Comparison of ENCODE assay signal across 8 mouse cellular contexts in the genomic region with DNA sequence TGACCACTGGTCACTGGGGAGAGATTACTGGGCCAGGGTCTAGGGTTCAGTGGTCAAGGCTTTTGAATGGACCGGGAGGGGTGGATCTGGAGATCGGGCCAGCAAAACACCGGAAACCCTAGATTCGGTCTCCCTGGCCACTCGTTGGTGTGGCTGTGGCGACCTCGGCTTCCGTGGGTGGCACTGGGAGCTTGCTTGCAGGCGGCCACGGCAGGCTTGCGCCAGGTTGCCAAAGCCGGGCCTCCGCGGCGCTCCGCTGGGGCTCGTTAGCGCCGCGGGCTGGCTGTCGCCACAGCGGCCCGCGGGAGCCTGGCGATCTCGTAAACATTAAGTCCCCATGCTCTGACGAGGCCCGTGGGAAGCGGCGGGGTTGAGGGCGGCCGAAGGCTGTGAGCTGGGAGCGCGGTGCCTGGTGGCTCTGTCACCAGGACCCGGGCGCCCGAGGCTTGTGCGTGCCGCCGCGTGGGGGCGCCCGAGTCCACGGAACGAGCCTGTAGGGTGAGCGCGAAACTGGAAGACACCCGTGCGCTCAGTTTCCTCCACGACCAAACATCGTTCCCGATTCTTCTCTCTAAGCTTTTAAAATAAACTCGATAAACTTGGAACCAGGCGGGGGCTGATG. TPM values are rescaled to one million over a fixed set of nuclear protein-coding genes. Genes with fewer than 3 reads are reported as not detected.
DNase-seq lines count a peak whose midpoint lies in the region; ATAC-seq and TF ChIP-seq lines count a peak whose summit lies in the region.

No protein-coding gene starts in this region.

- peaks cover 4% of the 10 kb centered on the region; the same call in 1 of the 2 replicates for H3K4me1 ChIP-seq in cerebellum, adult 2 months (ENCODE audit: control insufficient read depth, insufficient read depth, low read length)
- no peaks in the 10 kb centered on the region for H3K4me1 ChIP-seq in forebrain, postnatal 0 days (ENCODE audit: insufficient read depth)
- H3K4me1 ChIP-seq in lung, adult 2 months (ENCODE audit: control insufficient read depth, insufficient read depth, low read length) = no peaks in the 10 kb centered on the region

- TF ChIP-seq CTCF in cerebellum, adult 2 months (IDR thresholded peaks at IDR 0.05; ENCODE audit: borderline replicate concordance, insufficient read depth, low read depth, low read length) = peak; percentile 81
- TF ChIP-seq CTCF in forebrain, postnatal 0 days (IDR thresholded peaks at IDR 0.05; ENCODE audit: low read depth) = peak; percentile 91
- TF ChIP-seq CTCF in layer of hippocampus, adult 2 months (conservative IDR thresholded peaks at IDR 0.05) = peak; percentile 97
- TF ChIP-seq CTCF in lung, adult 2 months (IDR thresholded peaks at IDR 0.05; ENCODE audit: insufficient read depth, low read length) = peak; percentile 54

- H3K36me3 ChIP-seq in forebrain, postnatal 0 days (ENCODE audit: insufficient read depth) = no peaks in the 10 kb centered on the region

- peak overlapping the region; percentile 95 for H3K4me2 ChIP-seq in forebrain, postnatal 0 days (ENCODE audit: low read depth)

- TF ChIP-seq POLR2A in cerebellum, adult 2 months (IDR thresholded peaks at IDR 0.05; ENCODE audit: borderline replicate concordance, insufficient read depth, low read length) = no peak
- TF ChIP-seq POLR2A in lung, adult 2 months (IDR thresholded peaks at IDR 0.05; ENCODE audit: borderline replicate concordance, extremely low read depth, low read depth, low read length) = no peak

- ATAC-seq in forebrain, postnatal 0 days = peak; percentile 98
- peak; percentile 60 for ATAC-seq in neutrophil, adult 5-6 weeks (ENCODE audit: extremely low read depth, insufficient number of reproducible peaks, low FRiP score, poor library complexity, severe bottlenecking)

- no peaks in the 10 kb centered on the region for H3K27me3 ChIP-seq in cerebellum, adult 2 months (ENCODE audit: control insufficient read depth, insufficient read depth, low read length)
- no peaks in the 10 kb centered on the region; the same call in 1 of the 2 replicates for H3K27me3 ChIP-seq in forebrain, postnatal 0 days (ENCODE audit: insufficient read depth, low read length)

- DNase-seq in MEL-GATA-1-ER (ENCODE audit: extremely low read depth, low read depth) = peak; percentile 26
- peak; percentile 80 to 87 for DNase-seq in cerebellum, adult 2 months
- peak; percentile 94 for DNase-seq in forebrain, postnatal 0 days
- peak; percentile 92 for DNase-seq in heart, postnatal 4 days
- peak; percentile 77 to 92 for DNase-seq in layer of hippocampus, adult 2 months (ENCODE audit: low spot score in 2 of 2)
- DNase-seq in lung, adult 2 months = peak; percentile 84
- DNase-seq in testis, postnatal 14 days (ENCODE audit: low spot score) = peak; percentile 66

- H3K27ac ChIP-seq in cerebellum, adult 2 months (ENCODE audit: insufficient read depth, low read length) = no peak overlapping the region
- H3K27ac ChIP-seq in forebrain, postnatal 0 days (ENCODE audit: low read depth, low read length) = no peak overlapping the region
- H3K27ac ChIP-seq in layer of hippocampus, adult 2 months = peak overlapping the region; percentile 60; the same call in 1 of the 2 replicates

- peak overlapping the region; percentile 38 for H3K4me3 ChIP-seq in cerebellum, adult 2 months (replicated peaks; ENCODE audit: insufficient read depth, low read depth, low read length)
- peak overlapping the region; percentile 54 for H3K4me3 ChIP-seq in forebrain, postnatal 0 days (ENCODE audit: low read depth, low read length)
- H3K4me3 ChIP-seq in layer of hippocampus, adult 2 months = peak overlapping the region; percentile 67
- no peak overlapping the region for H3K4me3 ChIP-seq in lung, adult 2 months (replicated peaks; ENCODE audit: extremely low read depth, low read depth, low read length)

- 1% methylated on average over 54 of the region's 54 CpGs for WGBS in cerebellum, adult 2 months
- 4% methylated on average over 54 of the region's 54 CpGs for WGBS in forebrain, postnatal 0 days
- under 1% methylated on average over 54 of the region's 54 CpGs for WGBS in lung, adult 2 months

- H3K9me3 ChIP-seq in forebrain, postnatal 0 days (ENCODE audit: low read length) = no peaks in the 10 kb centered on the region

- H3K9ac ChIP-seq in forebrain, postnatal 0 days = peak overlapping the region; percentile 81

RNA-seq across cellular contexts. Expression of a gene that starts 13.6 kb away (rescaled TPM):
- not detected in 2 replicates for polyA plus RNA-seq in cerebellum, adult 2 months (2012; rRNA removed)
- 0.24 TPM in 1 of 2 replicates, not detected in the other for total RNA-seq in forebrain, postnatal 0 days (2014; rRNA removed)
- 0.05 and 0.08 TPM in 2 replicates for polyA plus RNA-seq in forebrain, postnatal 0 days (2015; fragmentation: Nextera tagmentation; extraction: Ambion mirVana)
- total RNA-seq in heart, postnatal 4 days (2021) = not detected
- total RNA-seq in layer of hippocampus, adult 2 months (2021) = not detected
- polyA plus RNA-seq in lung, adult 2 months (2012; rRNA removed) = not detected in 2 replicates
- not detected in 2 replicates for total RNA-seq in neutrophil, adult 5-6 weeks (2017)

RNA-seq across cellular contexts. Expression of a gene that starts 21.6 kb away (rescaled TPM):
- polyA plus RNA-seq in cerebellum, adult 2 months (2012; rRNA removed) = not detected in 2 replicates
- total RNA-seq in forebrain, postnatal 0 days (2014; rRNA removed) = not detected in 2 replicates
- polyA plus RNA-seq in forebrain, postnatal 0 days (2015; fragmentation: Nextera tagmentation; extraction: Ambion mirVana) = not detected in 2 replicates
- total RNA-seq in heart, postnatal 4 days (2021) = not detected
- not detected for total RNA-seq in layer of hippocampus, adult 2 months (2021)
- not detected in 2 replicates for polyA plus RNA-seq in lung, adult 2 months (2012; rRNA removed)
- not detected in 2 replicates for total RNA-seq in neutrophil, adult 5-6 weeks (2017)

RNA-seq across cellular contexts. Expression of a gene that starts 24.8 kb away (rescaled TPM):
- polyA plus RNA-seq in cerebellum, adult 2 months (2012; rRNA removed) = not detected in 2 replicates
- total RNA-seq in forebrain, postnatal 0 days (2014; rRNA removed) = not detected in 2 replicates
- 0.04 and 0.05 TPM in 2 replicates for polyA plus RNA-seq in forebrain, postnatal 0 days (2015; fragmentation: Nextera tagmentation; extraction: Ambion mirVana)
- not detected for total RNA-seq in heart, postnatal 4 days (2021)
- not detected for total RNA-seq in layer of hippocampus, adult 2 months (2021)
- not detected in 2 replicates for polyA plus RNA-seq in lung, adult 2 months (2012; rRNA removed)
- not detected in 2 replicates for total RNA-seq in neutrophil, adult 5-6 weeks (2017)

RNA-seq across cellular contexts. Expression of a gene that starts 27.8 kb away (rescaled TPM):
- not detected in 2 replicates for polyA plus RNA-seq in cerebellum, adult 2 months (2012; rRNA removed)
- not detected in 2 replicates for total RNA-seq in forebrain, postnatal 0 days (2014; rRNA removed)
- polyA plus RNA-seq in forebrain, postnatal 0 days (2015; fragmentation: Nextera tagmentation; extraction: Ambion mirVana) = not detected in 2 replicates
- total RNA-seq in heart, postnatal 4 days (2021) = not detected
- total RNA-seq in layer of hippocampus, adult 2 months (2021) = not detected
- not detected in 2 replicates for polyA plus RNA-seq in lung, adult 2 months (2012; rRNA removed)
- total RNA-seq in neutrophil, adult 5-6 weeks (2017) = not detected in 2 replicates

RNA-seq across cellular contexts. Expression of a gene that starts 31.4 kb away (rescaled TPM):
- polyA plus RNA-seq in cerebellum, adult 2 months (2012; rRNA removed) = not detected in 2 replicates
- not detected in 2 replicates for total RNA-seq in forebrain, postnatal 0 days (2014; rRNA removed)
- polyA plus RNA-seq in forebrain, postnatal 0 days (2015; fragmentation: Nextera tagmentation; extraction: Ambion mirVana) = 0.23 and 0.25 TPM in 2 replicates
- not detected for total RNA-seq in heart, postnatal 4 days (2021)
- total RNA-seq in layer of hippocampus, adult 2 months (2021) = not detected
- polyA plus RNA-seq in lung, adult 2 months (2012; rRNA removed) = not detected in 2 replicates
- not detected in 2 replicates for total RNA-seq in neutrophil, adult 5-6 weeks (2017)

Comparison
In these comparisons a context has a peak if more than half of its experiments do, and no peak if none do; other contexts are left out.
1. DNase-seq: peak in every context shown above with its lines; median percentile 94 in forebrain, postnatal 0 days; 92 in heart, postnatal 4 days; 84 in layer of hippocampus, adult 2 months; 84 in lung, adult 2 months; 84 in cerebellum, adult 2 months; 66 in testis, postnatal 14 days; 26 in MEL-GATA-1-ER.